Mouse (Mus musculus) monocyte, adult 2 months (primary cell): ENCODE measurements around the gene Ccr3.
"Not testable (repeated sequence)": the region's sequence is repeated elsewhere in the genome, so short reads cannot be mapped to it uniquely, and the experiment has no call there.

Source experiments
- DNase-seq, 2 experiments: peaks; one replicate each; pipeline ENCODE4 v3.0.0; 2022; ENCODE audit warnings: low spot score in 2 of 2, low read depth in 1 of 2

Ccr3 gene

DNA sequence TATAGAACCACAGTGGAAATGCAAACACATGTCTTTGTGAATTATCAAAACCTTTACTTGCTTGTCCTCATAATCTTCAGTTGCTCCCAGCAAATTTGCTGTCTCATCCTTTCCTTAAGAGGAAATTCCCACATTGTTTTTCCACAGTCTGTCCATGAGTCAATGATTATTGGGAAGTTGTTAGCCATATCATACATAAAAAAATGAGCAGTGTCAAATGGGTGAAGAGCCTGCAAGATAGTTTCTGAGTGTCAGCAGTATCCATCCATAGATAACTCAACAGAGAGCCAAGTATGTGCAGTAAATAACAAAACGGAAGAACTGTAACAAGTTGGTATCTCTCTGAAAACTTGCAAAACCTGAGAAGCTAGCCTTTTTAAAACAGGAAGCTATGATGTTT is at the start of gene Ccr3:
Ccr3 (plus strand) TSS at position 301 of the 400 bp plus-strand sequence.
- no peak for DNase-seq

DNA sequence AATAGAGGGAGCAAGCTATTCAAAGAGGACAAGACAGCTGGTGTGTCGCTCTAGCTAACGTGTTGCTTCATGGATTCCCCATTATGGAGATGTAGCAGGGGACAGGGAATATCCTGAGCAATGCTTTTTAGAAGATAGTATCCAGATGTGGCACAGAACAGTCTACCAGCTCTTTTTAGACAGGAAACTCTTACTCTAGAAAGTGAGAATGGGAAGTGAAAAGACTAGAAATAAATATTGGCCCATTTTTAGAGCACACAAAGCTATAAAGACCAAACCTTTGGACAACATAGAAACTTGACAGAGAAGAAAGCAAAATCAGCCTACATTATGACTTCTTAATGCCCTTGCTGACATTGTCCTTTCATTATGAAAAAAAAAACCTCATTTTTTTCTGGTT is 46.1 kb upstream of the Ccr3 start:
- DNase-seq = no peak

DNA sequence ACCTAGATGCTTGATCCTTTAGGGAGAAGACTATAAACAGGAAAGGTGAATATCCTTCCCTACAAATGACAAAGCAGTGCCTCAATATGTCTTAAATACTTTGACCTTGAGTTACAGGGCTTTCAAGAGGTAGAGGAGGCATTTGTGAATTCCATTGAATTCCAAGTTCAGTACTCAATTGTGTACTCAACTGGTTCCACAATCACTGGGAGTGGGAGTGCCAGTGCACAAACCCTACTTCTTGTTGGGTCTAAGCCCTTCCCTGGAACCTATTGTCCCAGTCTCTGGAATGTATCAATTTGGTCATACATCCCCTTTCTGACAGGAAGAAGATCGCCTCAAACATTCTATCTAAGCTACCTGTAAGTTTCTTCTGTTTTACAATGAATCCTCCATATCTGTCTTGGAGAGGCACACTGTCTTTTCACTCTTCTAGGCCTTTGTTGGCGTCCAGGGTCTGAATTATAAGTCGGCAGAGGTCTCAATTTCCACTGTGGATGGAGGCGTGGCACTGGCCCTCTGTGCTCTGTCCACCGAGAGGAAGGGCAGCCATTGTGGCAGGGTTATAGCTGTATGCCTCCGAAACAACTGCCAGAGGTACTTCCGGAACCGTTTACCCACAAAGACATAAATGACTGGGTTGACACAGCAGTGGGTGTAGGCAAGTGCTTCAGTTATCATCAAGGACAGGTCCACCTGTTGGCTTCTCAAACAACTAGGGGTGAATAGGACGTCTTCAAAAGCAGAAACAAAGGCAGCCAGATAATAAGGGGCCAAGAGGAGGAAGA is 44.7 kb upstream of the Ccr3 start:
- DNase-seq = no peak

DNA sequence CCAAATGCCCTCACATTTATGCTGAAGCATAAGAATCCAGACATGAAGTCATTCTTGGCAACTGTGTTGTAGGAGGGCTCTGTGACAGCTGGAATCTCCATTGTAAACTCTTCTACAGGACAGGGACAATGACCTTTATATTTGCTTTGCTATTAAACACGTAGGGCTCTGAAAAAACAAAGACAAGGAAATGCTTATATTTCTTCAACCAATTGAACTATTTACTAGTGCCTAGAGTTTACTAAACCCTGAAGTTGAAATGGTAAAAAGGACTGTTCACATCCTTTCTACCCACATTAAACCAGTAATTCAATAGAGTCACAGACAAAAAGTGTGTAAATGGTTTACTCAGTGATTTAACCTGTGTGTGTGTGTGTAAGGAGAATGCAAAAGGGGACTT is 43.5 kb upstream of the Ccr3 start, which contains the start of gene Ccr1l1:
Ccr1l1 (minus strand) TSS at position 101 of the 400 bp plus-strand sequence.
- DNase-seq = no peak

DNA sequence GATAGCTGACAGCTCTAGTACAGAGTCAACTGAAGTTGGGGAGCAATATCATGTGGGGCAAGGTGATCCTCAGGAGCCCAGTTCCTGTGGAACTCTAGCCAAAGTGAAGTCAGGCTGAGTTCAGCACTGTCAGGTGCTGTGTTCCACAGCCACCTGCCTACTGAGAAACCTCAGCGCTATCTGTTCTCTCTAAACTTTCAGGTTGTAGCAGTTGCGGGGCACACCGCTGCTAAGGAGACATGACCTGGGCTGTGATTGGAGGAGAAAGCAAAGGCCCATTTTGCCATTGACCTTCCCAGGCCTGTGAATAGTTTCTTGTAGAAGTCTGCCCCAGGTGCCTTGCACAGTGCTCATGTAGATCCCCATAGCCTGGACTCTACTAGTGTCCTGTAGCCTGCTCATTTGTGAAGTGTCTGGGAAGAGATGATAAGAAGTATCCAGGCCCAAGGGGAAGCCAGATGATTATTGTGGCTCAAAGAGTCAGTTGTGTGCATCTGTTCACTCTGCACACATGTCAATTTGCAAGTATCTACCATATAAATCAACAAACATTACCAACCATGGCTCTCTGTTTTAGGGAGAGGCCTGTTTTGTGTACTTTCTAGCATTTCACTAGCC is 40.8 kb upstream of the Ccr3 start:
- DNase-seq = not testable (repeated sequence)

DNA sequence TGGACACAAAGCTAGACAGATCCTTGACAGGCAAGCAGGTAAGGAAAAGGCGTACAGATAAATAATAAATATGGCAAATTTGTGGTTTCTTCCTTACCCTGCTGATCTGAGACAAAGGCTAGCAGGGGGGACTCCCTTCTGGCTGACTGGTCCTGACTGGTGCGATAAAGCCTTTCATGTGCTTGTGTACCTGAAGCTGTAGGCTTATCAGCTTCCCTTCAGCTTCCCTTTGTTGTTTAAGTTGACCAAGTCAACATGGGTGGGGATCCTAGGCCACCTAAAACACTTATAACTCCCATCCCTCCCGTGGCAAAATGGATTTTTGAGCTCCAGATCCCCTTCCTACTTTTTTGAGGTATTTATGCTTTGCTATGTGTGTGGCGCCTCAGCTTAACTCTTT is 39.9 kb upstream of the Ccr3 start:
- DNase-seq = no peak

DNA sequence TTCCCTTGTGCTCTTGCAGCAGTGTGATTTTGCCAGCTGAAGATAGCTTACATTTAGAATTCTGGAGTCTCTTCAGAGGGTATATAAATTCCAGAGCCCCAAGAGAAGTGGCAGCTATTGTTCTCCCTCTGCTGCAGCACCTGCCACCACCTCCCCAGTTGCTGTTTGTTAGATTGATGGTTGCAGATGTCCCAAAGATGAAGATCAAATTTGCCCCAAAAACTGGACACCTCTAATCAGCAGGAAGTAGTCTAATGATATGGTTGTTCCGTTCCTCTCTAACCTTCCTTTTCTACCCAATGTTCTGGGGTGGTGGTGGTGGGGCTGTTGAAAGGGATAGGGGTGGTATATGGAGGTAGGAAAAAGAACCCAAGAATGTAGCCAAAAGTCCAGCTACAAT is 39.1 kb upstream of the Ccr3 start:
- DNase-seq = no peak

DNA sequence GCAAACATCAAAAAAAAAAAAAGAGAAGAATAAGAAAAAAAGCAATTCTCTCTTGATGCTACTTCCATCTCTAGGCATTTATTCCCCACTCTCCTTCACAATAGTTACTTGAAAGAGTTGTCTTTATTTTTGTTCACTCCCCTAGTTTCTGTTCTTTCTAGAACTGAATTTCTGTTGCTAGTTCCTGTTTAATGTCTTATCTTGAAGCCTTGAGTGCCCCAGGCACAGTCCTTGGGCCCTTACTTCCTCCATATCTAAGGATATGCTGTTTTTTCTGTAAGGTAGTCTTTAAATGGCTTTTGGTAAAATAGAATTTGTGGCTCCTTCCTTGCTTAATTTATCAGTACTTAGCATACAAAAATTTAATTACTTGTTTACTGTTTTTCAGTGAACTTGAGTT is 36.8 kb upstream of the Ccr3 start:
- DNase-seq = no peak

DNA sequence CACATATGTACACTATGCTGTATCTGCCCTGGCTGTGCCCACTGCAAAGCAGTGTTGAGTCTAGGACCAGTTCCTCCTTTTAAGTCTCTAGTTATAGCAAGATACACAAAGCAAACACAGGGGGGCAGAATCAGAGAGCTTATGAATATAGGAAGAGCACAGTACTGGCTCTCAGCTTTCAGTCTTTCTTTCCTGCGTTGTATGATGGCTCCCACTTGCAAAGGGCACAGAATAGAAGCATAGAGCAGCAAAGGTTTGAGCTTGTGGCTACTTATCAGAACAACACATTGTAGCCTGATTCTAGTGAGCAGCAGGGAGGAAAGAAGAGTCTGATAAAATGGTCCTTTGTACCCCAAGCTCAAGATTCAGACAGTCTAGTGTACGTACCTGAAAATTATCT is 35.6 kb upstream of the Ccr3 start:
- peak; percentile 13 to 25 for DNase-seq

DNA sequence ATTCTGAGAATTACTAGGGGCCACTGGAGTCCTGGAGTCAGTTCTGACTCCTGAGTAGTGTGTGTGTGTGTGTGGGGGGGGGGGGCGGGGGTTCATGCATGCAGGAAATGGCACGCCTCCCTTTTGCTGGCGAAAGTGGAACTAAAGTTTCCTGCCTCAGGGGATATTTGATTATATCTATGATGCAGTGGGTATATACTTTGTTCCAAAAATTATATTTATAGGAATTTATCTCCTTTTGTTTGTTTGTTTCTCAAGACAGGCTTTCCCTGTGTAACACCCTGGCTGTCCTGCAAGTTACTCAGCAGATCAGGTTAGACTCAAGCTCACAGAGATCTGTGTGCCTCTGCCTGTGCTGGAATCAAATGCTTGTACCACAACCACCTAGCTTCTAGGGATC is 32.1 kb upstream of the Ccr3 start:
- DNase-seq = no peak

DNA sequence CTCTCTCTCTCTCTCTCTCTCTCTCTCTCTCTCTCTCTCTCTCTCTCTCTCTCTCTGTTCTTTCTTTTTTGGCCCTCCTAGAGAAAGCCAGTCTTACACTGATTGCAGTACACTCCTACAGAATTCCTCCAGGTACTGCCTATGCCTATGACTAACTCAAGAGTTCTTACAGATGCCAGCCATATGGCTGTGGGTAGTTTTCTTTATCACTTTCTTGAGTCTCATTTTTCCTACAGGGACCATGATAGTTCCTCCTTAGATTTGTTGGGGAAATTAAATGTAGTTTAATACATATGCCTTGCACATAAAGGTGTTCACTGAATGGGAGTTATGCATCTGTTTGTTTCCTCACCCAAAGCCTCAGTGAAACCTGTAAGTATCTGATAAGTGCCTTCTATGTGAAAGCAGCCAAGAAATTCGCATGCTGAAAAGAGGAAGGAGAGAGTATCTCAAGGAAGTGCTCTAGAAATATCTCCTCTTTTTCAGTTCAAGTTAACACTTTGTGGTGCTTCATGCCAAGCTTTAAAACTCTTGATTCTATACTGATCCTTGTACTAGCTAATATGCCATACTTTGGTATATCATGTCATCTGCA is 30.4 kb upstream of the Ccr3 start:
- DNase-seq = no peak

DNA sequence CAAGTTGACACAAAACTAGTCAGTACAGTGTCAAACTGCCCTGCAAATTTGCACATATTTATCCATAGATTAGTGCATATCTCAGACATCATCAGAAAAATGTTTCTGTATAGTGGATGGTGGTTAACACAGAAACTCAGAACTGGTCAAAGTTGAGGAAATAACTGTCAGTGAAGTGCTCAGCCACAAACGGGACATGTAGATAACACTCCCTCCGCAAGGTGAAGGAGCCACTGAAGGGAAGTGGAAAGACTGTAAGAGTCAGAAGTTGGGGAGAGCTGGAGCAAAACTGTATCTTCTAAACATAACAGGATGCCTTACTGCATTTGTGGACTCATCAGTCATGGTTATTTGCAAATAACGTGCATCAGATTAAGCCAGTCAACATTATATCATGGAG is 24.1 kb upstream of the Ccr3 start:
- DNase-seq = no peak

DNA sequence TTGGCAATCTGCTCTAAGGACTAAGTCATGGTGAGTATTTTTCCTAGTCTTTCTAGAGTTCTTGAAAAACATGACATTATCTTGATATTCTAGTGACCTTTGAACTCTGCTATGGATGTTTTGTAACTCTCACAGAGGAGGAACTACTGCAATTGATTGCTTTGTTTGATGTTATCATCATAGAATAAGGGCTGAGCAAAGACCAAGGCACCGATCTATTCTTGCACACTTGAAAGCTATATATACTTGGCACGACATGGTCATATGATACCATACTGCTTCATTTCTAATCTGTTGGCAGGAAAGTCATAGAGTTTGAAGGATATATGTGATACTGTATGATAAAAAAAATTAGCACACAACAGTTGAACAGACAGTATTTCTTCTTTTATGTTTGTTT is 22.0 kb upstream of the Ccr3 start:
- no peak for DNase-seq

DNA sequence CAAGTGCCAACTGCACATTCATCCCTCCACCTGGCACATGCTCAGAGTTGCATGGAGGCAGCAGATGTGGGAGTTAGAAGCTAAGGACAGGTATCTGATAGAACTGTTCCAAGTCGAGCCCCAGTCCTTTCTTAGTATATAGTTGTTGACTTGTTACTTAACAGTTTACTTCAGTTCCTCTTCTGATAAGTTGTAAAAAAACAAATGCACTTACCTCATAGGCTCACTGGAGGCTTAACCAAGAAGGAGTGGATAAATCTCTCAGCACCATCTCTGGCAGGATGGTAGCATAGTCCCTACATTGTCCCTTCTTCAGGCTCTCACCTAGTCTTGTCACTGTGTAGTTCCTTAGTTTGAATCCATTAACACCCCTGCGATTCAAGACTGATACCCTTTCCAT is 9.1 kb upstream of the Ccr3 start:
- no peak for DNase-seq

DNA sequence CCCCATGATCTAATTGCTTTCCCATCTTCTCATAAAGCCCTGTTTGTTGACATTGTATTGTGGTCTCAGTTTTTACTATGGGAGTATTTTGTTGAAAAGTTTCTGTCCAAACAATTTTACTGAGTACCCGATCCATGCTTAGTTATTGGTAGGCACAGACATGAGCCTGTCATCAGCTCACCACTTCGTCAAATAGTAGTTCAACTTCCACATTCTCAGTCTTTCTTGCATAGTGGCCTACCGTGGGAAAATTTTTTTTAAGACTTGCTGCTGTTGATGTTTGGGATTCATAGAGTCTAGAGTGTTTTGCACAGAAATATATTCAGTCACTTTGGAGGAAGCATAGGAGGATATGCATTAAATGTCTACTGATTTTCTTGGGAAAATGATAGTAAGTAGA is 8.5 kb upstream of the Ccr3 start:
- no peak for DNase-seq

DNA sequence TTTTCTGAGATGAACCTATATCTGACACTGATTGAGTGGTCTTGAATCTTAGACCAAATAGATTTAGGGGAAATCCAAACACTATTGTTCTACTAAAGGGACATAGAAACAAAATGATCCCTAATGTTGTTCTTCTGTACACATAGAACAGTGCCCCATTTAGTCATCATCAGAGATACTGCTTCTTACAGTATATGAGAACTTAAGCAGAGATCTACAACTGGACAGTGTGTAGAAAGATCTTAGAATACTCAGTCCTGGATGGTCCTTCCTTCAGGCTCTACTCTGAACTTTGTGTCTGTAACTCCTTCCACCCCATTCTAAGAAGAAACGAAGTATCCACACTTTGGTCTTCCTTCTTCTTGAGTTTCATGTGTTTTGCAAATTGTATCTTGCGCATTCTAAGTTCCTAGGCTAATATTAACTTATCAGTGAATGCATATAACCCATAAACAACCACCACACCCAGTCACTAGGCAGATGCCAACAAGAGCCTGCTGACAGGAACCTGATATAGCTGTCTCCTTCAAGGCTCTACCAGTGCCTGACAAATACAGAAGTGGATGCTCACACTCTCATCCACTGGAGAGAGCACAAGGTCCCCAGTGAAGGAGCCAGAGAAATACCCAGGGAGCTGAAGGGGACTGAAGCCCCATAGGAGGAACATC is 6.7 kb upstream of the Ccr3 start:
- no peak for DNase-seq

DNA sequence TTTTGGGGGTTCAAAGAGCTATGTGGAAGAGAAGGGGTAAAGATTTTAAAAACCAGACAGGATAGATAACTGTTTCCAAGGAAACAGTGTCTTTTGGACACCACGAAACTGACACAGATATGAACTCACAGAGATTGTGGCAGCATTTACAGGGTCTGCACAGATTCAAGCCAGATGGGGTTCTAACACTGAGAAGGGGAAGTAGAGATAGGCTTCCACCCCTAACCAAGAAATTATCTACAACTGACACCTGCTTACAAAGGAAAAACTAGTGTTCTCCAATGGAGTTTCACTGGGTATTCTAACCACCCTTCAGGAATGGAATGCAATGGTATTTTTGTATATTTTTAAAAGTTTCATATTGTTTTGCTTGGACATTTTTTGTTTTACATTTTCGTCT is 5.7 kb upstream of the Ccr3 start:
- no peak for DNase-seq

DNA sequence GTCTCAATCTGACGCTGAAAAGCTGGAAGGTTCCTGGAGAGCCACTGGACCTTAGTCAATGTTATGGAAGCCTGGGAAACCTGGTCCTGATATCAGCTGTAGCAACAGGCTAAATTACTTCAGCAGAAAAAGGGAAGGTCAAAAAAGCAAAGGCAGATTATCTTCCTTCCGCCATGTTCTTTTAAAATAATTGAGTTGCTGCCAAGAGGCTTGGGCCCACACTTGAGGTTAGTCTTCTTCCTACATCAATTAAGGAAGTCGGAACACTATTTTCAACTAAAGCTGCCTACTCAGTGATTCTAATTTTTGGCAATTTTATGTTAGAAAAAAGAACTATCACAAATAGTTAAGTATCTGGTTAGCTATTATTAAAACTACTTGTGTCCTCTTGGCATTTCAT is 1.9 kb upstream of the Ccr3 start:
- DNase-seq = no peak

DNA sequence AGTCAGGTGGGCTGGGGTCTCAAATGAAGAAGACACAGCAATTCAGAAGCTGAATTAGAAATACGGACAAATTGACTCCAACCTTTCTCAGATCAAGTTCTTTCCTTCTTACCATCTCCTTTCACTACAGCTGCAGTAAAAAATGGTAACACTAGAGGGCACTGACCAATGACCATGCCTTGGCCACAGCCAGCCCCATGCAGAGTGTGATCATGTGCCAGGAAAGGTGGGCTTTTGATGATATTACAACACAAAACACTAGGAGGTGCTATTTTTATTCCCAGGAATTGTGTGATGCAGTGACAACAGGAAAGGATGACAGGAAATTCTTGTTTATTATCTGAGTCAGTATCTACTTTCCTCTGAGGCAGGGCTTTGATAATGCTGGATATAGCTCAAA is 11.6 kb downstream of the Ccr3 start:
- DNase-seq = no peak

DNA sequence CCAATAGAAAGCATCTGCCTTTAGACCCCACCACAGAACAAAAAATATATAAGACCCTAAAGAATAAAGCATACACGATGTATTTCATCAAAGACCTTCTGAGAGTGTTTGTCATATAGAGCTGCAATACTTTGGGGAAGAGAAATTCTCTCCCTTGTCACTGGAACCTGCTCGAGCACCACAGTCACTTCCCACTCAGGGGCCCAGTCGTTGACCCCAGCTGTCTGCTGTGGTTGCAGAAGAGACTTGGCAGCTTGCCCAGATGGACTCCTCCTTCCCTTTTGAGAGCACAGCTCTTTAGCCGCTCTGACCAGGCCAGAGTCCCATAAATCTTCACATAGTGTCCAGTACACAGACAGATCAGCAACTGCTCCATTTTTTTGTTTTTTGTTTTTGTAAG is 15.9 kb downstream of the Ccr3 start:
- DNase-seq = peak; percentile 76 to 81

DNA sequence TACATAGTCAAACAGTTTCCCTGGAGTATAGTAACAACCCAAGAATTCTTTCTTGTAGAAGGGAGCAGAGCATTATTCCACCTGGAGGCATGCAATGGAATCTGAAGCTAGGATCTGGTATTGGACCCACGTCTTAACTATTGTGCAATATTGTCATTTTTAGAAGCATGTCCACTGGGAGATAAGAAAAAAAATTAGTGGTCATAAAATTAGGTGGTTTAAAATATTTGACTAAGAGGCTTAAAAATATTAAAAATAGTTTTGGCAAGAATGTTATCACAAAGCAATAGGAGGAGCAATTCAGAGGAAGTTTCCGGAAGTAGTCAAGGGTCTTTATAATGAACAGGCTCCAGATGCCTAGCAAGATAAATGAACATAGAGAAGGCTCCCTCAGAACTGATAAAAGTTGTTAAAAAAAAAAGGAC is 16.4 kb downstream of the Ccr3 start:
- no peak for DNase-seq

DNA sequence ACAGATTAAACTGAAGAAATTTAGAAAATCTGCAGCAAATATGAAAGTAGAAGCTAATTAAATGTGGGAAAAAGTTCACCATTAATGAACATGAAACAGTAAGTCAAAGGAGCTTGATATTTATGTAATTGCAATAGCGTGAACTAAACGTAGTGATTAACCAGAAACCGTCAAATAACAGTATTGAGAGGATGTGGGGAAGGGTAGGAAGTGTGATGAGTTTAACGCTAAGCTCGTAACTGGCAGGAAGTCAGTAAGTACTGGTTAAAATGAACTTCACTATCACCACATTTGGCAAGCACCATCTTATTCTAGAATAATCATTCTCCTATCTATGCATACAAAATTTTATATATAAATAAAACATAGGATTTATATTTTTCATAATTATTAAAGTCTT is 17.2 kb downstream of the Ccr3 start:
- no peak for DNase-seq
